Mouse (Mus musculus): Measurements from ENCODE around the gene Hras.
A peak's percentile ranks its signal among the peaks of the same experiment; 100 is the strongest.

Hras gene

DNA sequence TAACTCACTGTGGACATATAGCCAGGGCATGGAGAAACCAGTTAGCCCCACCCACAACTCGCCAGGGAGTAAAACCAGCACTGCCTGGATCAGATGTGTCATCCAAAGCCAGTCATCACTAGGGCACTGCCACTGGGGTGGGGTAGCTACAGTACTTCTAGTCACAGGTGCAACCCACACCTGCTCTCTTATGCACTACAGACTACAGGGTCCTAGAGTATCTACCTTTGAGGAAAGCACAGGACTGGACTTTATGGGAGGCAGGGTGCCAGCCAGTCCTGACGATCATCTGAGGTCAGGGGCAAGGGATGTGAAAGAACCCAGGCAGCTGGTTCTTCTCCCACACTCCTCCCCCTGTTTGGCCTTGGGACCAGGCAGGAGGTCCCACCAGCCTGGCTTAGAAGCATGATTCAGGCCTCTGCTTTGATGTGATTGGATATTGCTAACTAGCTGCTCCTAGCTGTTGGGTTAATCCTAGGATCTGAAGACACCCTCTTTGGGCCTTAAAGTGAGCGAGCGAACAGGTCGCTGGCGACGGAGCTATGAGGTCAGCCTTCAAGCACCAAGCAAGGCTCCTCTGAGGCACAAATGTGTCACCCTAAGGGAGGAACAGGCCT lies 25.8 kb downstream of the Hras start:
- TF ChIP-seq CTCF (conservative IDR thresholded peaks at IDR 0.05; ENCODE audit: low read length), result no peak
- TF ChIP-seq POU5F1 (IDR thresholded peaks at IDR 0.05; ENCODE audit: borderline replicate concordance, low read length), result no peak
- no peak for TF ChIP-seq NANOG (IDR thresholded peaks at IDR 0.05; ENCODE audit: borderline replicate concordance, low read length)
- Histone ChIP-seq H3K4me3 (replicated peaks; ENCODE audit: low read length) (peak overlapping the region; percentile 78), H3K9me3 (ENCODE audit: low read length) (no peaks in the 10 kb centered on the region), H3K27me3 (ENCODE audit: insufficient read depth, low read length) (no peaks in the 10 kb centered on the region), H3K36me3 (ENCODE audit: insufficient read depth, low read length) (peaks cover 32% of the 10 kb centered on the region), H3K4me1 (replicated peaks; ENCODE audit: low read depth, low read length) (peaks cover 56% of the 10 kb centered on the region)

DNA sequence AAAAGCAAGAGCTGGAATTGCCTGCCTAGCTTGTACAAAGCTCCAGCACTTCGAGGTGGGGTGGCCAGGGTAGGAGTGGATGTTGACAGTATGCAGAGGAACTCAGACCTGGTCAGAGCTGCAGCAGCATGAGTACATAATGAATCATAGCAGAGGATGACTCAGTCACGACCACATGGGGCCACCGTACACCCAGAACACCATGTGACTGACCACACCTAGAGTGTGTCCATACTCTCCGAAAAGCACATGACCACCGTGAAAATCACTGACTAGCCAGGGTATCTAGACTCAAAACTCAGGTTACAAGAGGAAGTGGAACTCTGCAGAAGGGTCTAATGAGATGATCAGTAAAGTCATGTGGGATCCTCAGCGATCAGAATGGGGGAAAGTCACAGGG lies 29.0 kb downstream of the Hras start:
- TF ChIP-seq NANOG (IDR thresholded peaks at IDR 0.05; ENCODE audit: borderline replicate concordance, low read length) (no peak), POU5F1 (IDR thresholded peaks at IDR 0.05; ENCODE audit: borderline replicate concordance, low read length) (no peak), CTCF (conservative IDR thresholded peaks at IDR 0.05; ENCODE audit: low read length) (no peak)
- Histone ChIP-seq H3K9me3 (ENCODE audit: low read length) (no peaks in the 10 kb centered on the region), H3K27me3 (ENCODE audit: insufficient read depth, low read length) (no peaks in the 10 kb centered on the region), H3K36me3 (ENCODE audit: insufficient read depth, low read length) (peaks cover 62% of the 10 kb centered on the region), H3K4me1 (replicated peaks; ENCODE audit: low read depth, low read length) (peaks cover 44% of the 10 kb centered on the region), H3K4me3 (replicated peaks; ENCODE audit: low read length) (no peak overlapping the region)

DNA sequence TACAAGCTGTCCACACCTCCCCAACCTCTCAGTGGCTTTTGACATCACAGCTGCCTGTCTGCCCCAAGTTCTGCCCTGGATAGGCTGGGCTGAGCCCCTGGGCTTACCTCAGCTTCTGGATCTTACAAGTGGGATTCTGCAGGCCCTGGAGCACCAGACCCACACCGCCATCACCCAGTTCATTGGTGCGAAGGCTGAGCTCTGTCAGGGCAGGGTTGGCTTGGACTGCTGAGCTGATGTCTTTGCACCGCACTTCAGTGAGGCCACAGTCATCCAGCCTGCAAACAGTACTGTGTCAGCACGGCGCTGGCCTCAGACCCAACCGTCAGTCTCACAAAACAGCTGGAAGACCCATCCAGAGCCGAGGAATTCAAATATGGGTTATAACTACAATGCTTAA lies 29.4 kb downstream of the Hras start:
- Histone ChIP-seq H3K27me3 (ENCODE audit: insufficient read depth, low read length) (no peaks in the 10 kb centered on the region), H3K36me3 (ENCODE audit: insufficient read depth, low read length) (peaks cover 67% of the 10 kb centered on the region)
- TF ChIP-seq NANOG (IDR thresholded peaks at IDR 0.05; ENCODE audit: borderline replicate concordance, low read length) (no peak), POU5F1 (IDR thresholded peaks at IDR 0.05; ENCODE audit: borderline replicate concordance, low read length) (no peak), CTCF (conservative IDR thresholded peaks at IDR 0.05; ENCODE audit: low read length) (no peak)

DNA sequence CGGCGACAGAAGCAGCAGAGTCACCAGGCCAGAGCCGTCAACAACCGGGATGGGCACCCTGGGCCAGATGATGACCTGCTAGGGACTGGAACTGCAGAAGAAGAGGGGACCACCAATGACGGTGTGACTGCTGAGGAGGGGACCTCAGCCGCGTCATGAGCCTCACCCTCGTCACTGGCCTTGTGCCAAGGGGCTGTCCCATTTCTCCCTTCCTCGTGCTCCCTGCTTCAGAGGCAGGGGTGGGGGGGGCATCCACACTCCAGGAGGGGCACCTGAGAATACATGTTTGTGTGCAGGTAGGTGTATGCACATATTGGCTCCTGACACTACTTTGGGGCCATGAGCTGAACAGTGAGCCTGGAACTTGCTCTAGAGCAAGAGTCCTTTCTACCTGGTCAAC lies 38.4 kb downstream of the Hras start:
- no peak overlapping the region for H3K4me3 ChIP-seq (replicated peaks; ENCODE audit: low read length)
- H3K4me1 ChIP-seq (replicated peaks; ENCODE audit: low read depth, low read length), result peaks cover 49% of the 10 kb centered on the region
- TF ChIP-seq NANOG (IDR thresholded peaks at IDR 0.05; ENCODE audit: borderline replicate concordance, low read length) (no peak), POU5F1 (IDR thresholded peaks at IDR 0.05; ENCODE audit: borderline replicate concordance, low read length) (no peak), CTCF (conservative IDR thresholded peaks at IDR 0.05; ENCODE audit: low read length) (no peak)
- H3K27me3 ChIP-seq (ENCODE audit: insufficient read depth, low read length), result no peaks in the 10 kb centered on the region
- H3K9me3 ChIP-seq (ENCODE audit: low read length), result no peaks in the 10 kb centered on the region
- H3K36me3 ChIP-seq (ENCODE audit: insufficient read depth, low read length), result peaks cover 93% of the 10 kb centered on the region

More for the DNA sequence above, 29.4 kb downstream of the Hras start:
- Histone ChIP-seq H3K4me3 (replicated peaks; ENCODE audit: low read length) (no peak overlapping the region), H3K4me1 (replicated peaks; ENCODE audit: low read depth, low read length) (peaks cover 41% of the 10 kb centered on the region), H3K9me3 (ENCODE audit: low read length) (no peaks in the 10 kb centered on the region)

DNA sequence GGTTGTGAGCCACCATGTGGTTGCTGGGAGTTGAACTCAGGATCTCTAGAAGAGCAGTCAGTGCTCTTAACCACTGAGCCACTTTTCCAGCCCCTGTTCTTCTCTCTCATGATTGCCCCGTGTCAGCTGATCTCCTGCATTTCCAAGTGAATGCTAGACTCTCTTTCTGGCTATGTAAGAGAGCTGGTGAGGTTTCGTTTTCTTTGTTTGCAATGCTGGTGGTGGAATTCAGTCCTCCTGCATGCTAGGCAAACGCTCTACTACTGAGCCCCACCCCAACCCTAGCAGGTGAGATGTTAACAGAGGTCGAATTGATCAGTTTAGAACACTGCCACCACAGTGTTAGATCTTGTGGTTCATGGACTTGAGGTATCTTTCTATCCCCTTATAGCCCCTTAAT lies 45.2 kb downstream of the Hras start:
- Histone ChIP-seq H3K4me3 (replicated peaks; ENCODE audit: low read length) (peak overlapping the region; percentile 68; the same call in 1 of the 2 replicates), H3K36me3 (ENCODE audit: insufficient read depth, low read length) (peaks cover 89% of the 10 kb centered on the region), H3K9me3 (ENCODE audit: low read length) (no peaks in the 10 kb centered on the region), H3K27me3 (ENCODE audit: insufficient read depth, low read length) (no peaks in the 10 kb centered on the region), H3K4me1 (replicated peaks; ENCODE audit: low read depth, low read length) (peaks cover 87% of the 10 kb centered on the region)
- TF ChIP-seq NANOG (IDR thresholded peaks at IDR 0.05; ENCODE audit: borderline replicate concordance, low read length) (peak; percentile 57; the same call in 1 of the 2 replicates), POU5F1 (IDR thresholded peaks at IDR 0.05; ENCODE audit: borderline replicate concordance, low read length) (no peak)

DNA sequence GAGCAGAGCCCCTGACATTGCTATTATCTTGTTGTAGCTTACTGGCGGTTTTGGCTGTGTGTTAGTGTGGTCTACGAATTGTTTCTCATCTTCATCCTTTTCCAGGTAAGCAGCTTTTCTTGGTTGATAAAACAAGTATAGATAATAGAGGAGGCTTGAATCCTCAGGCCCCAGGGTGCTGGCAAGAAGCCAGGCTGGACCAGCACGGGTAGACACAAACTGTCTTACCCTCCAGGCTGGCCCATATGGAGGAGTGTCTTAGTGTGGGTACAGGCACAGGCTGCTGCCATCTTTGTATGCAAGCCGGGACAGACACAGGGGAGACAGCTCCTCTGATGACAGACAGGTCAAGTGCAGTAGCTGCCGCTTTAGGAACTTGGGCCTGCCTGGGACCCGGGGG lies 46.8 kb downstream of the Hras start:
- Histone ChIP-seq H3K9me3 (ENCODE audit: low read length) (no peaks in the 10 kb centered on the region), H3K4me3 (replicated peaks; ENCODE audit: low read length) (peak overlapping the region; percentile 43; the same call in 1 of the 2 replicates), H3K4me1 (replicated peaks; ENCODE audit: low read depth, low read length) (peaks cover 91% of the 10 kb centered on the region), H3K27me3 (ENCODE audit: insufficient read depth, low read length) (no peaks in the 10 kb centered on the region), H3K36me3 (ENCODE audit: insufficient read depth, low read length) (peaks cover 89% of the 10 kb centered on the region)
- TF ChIP-seq NANOG (IDR thresholded peaks at IDR 0.05; ENCODE audit: borderline replicate concordance, low read length), result no peak
- no peak for TF ChIP-seq CTCF (conservative IDR thresholded peaks at IDR 0.05; ENCODE audit: low read length)
- TF ChIP-seq POU5F1 (IDR thresholded peaks at IDR 0.05; ENCODE audit: borderline replicate concordance, low read length), result no peak

DNA sequence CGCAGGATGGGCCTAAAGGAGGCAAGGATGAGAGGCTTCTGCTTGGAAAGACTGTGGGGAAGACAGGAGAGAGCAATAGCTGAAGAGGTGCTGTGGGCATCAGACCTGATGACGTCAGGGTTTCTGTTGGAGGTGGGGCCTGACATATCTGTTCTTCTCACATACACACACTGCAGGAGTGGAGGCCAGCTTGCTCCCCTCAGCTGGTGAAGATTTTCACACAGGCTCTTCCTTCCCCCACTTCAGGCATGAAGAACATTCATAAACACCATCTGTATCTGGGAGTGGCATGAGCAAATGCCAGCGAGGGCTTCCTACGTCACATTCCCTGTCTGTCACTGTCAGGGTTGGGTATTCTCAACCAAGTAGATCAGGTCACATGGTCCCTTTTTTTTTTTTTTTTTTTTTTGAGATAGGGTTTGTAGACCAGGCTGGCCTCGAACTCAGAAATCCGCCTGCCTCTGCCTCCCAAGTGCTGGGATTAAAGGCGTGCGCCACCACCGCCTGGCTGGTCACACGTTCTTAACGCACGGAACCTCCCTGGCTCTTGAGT lies 47.7 kb downstream of the Hras start:
- Histone ChIP-seq H3K4me3 (replicated peaks; ENCODE audit: low read length) (no peak overlapping the region), H3K27me3 (ENCODE audit: insufficient read depth, low read length) (no peaks in the 10 kb centered on the region), H3K4me1 (replicated peaks; ENCODE audit: low read depth, low read length) (peaks cover 89% of the 10 kb centered on the region), H3K36me3 (ENCODE audit: insufficient read depth, low read length) (peaks cover 89% of the 10 kb centered on the region), H3K9me3 (ENCODE audit: low read length) (no peaks in the 10 kb centered on the region)
- TF ChIP-seq NANOG (IDR thresholded peaks at IDR 0.05; ENCODE audit: borderline replicate concordance, low read length) (no peak), CTCF (conservative IDR thresholded peaks at IDR 0.05; ENCODE audit: low read length) (no peak), POU5F1 (IDR thresholded peaks at IDR 0.05; ENCODE audit: borderline replicate concordance, low read length) (no peak)

DNA sequence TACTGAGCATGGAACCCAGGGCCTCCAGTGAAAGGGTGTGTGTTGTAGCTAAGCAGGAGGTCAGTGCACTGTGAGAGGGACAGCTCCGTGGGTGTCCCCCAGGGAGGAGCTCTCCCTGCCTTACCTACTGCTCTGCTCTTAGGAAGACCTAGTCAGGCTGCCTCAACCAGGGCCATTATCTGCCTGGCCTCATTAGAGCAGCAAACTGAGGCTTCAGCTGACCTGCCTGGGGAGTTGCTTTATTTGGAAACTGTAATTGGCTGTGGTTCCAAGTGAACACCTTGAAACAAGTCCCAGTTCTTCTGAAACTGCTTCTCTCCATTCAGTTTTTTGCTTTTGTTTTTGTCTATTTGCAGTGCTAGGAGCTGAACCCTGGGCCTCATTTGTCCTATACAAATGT lies 48.4 kb downstream of the Hras start:
- TF ChIP-seq CTCF (conservative IDR thresholded peaks at IDR 0.05; ENCODE audit: low read length), result no peak
- TF ChIP-seq NANOG (IDR thresholded peaks at IDR 0.05; ENCODE audit: borderline replicate concordance, low read length), result no peak
- TF ChIP-seq POU5F1 (IDR thresholded peaks at IDR 0.05; ENCODE audit: borderline replicate concordance, low read length), result no peak
- Histone ChIP-seq H3K9me3 (ENCODE audit: low read length) (no peaks in the 10 kb centered on the region), H3K36me3 (ENCODE audit: insufficient read depth, low read length) (peaks cover 88% of the 10 kb centered on the region), H3K4me3 (replicated peaks; ENCODE audit: low read length) (no peak overlapping the region), H3K4me1 (replicated peaks; ENCODE audit: low read depth, low read length) (peaks cover 85% of the 10 kb centered on the region), H3K27me3 (ENCODE audit: insufficient read depth, low read length) (no peaks in the 10 kb centered on the region)

DNA sequence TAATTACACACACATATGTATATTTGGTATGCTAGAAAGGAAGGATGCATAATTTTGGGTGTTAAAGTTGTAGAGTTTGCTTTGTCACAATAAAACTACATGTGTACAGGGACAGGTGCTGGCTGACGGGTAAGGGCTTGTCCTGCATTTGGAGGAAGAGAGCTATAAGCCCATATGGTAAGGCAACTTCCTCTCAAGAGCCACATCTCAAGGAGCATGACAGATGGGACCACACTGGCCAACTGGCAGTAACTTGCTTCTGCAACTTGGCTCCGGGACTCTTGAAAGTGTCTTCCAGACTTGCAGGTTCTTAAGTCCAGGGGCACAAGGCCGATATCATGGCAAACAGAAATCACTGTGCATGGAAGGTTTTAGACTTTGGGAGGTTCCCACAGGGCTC lies 49.2 kb downstream of the Hras start:
- no peaks in the 10 kb centered on the region for H3K9me3 ChIP-seq (ENCODE audit: low read length)
- no peak overlapping the region for H3K4me3 ChIP-seq (replicated peaks; ENCODE audit: low read length)
- peaks cover 87% of the 10 kb centered on the region for H3K36me3 ChIP-seq (ENCODE audit: insufficient read depth, low read length)
- H3K4me1 ChIP-seq (replicated peaks; ENCODE audit: low read depth, low read length), result peaks cover 79% of the 10 kb centered on the region
- no peaks in the 10 kb centered on the region for H3K27me3 ChIP-seq (ENCODE audit: insufficient read depth, low read length)
- no peak for TF ChIP-seq NANOG (IDR thresholded peaks at IDR 0.05; ENCODE audit: borderline replicate concordance, low read length)
- TF ChIP-seq POU5F1 (IDR thresholded peaks at IDR 0.05; ENCODE audit: borderline replicate concordance, low read length), result no peak
- TF ChIP-seq CTCF (conservative IDR thresholded peaks at IDR 0.05; ENCODE audit: low read length), result no peak

Measured in E14TG2a.4 (cell line).